Mouse (Mus musculus): ENCODE results near the gene Cct5. TPM values are rescaled to one million over a fixed set of nuclear protein-coding genes. Genes with fewer than 3 reads are reported as not detected.
A peak's percentile ranks its signal among the peaks of the same experiment; 100 is the strongest.
"Not testable (repeated sequence)": the region's sequence is repeated elsewhere in the genome, so short reads cannot be mapped to it uniquely, and the experiment has no call there.

Gene Cct5
- total RNA-seq, 2 experiments from 2014 or later: 223 to 246 TPM

- peak in 1 of 2 experiments; percentile 83 for DNase-seq (ENCODE audit: low spot score in 2 of 2)
These were observed 822 bp upstream of the Cct5 start for GRCm38 (mm10) chr15:31602426-31602825.

GRCm38 (mm10) chr15:31601279-31601645 is 342 bp downstream of the Cct5 start:
- DNase-seq (ENCODE audit: low spot score in 2 of 2): no peak

- DNase-seq (ENCODE audit: low spot score in 2 of 2): no peak
These were observed 1.8 kb downstream of the Cct5 start for GRCm38 (mm10) chr15:31599834-31600233.

- DNase-seq (ENCODE audit: low spot score in 2 of 2): no peak
These were observed 6.0 kb downstream of the Cct5 start for GRCm38 (mm10) chr15:31595651-31596050.

GRCm38 (mm10) chr15:31594260-31594659 is 7.3 kb downstream of the Cct5 start:
- DNase-seq (ENCODE audit: low spot score in 2 of 2): no peak

GRCm38 (mm10) chr15:31592531-31592930 is 9.1 kb downstream of the Cct5 start:
- DNase-seq (ENCODE audit: low spot score in 2 of 2): no peak

GRCm38 (mm10) chr15:31590176-31590575 is 11.4 kb downstream of the Cct5 start:
- DNase-seq (ENCODE audit: low spot score in 2 of 2): no peak

- DNase-seq (ENCODE audit: low spot score in 2 of 2): no peak
These were observed 12.5 kb downstream of the Cct5 start for GRCm38 (mm10) chr15:31588989-31589640.

- DNase-seq (ENCODE audit: low spot score in 2 of 2): no peak
These were observed 13.8 kb downstream of the Cct5 start for GRCm38 (mm10) chr15:31587789-31588188.

GRCm38 (mm10) chr15:31586519-31586918 is 15.1 kb downstream of the Cct5 start:
- DNase-seq (ENCODE audit: low spot score in 2 of 2): peak; percentile 85 to 94

GRCm38 (mm10) chr15:31586088-31586487 is 15.5 kb downstream of the Cct5 start:
- no peak for DNase-seq (ENCODE audit: low spot score in 2 of 2)

GRCm38 (mm10) chr15:31585238-31585637 is 16.4 kb downstream of the Cct5 start:
- no peak for DNase-seq (ENCODE audit: low spot score in 2 of 2)

GRCm38 (mm10) chr15:31583304-31584085 is 18.1 kb downstream of the Cct5 start:
- DNase-seq (ENCODE audit: low spot score in 2 of 2): no peak

GRCm38 (mm10) chr15:31581086-31581485 is 20.5 kb downstream of the Cct5 start:
- DNase-seq (ENCODE audit: low spot score in 2 of 2): not testable (repeated sequence)

GRCm38 (mm10) chr15:31576076-31576475 is 25.5 kb downstream of the Cct5 start:
- DNase-seq (ENCODE audit: low spot score in 2 of 2): no peak

GRCm38 (mm10) chr15:31573692-31574091 is 27.9 kb downstream of the Cct5 start:
- no peak for DNase-seq (ENCODE audit: low spot score in 2 of 2)

GRCm38 (mm10) chr15:31573287-31573686 is 28.3 kb downstream of the Cct5 start:
- no peak for DNase-seq (ENCODE audit: low spot score in 2 of 2)

- DNase-seq (ENCODE audit: low spot score in 2 of 2): no peak
These were observed 29.5 kb downstream of the Cct5 start for GRCm38 (mm10) chr15:31571906-31572722.

- no peak for DNase-seq (ENCODE audit: low spot score in 2 of 2)
These were observed 30.6 kb downstream of the Cct5 start for GRCm38 (mm10) chr15:31570959-31571358.

- DNase-seq (ENCODE audit: low spot score in 2 of 2): no peak
These were observed 32.1 kb downstream of the Cct5 start for GRCm38 (mm10) chr15:31569325-31570022.

- DNase-seq (ENCODE audit: low spot score in 2 of 2): no peak
These were observed 33.0 kb downstream of the Cct5 start for GRCm38 (mm10) chr15:31568581-31568996.

All from layer of hippocampus, postnatal 14 days (tissue).